Mouse (Mus musculus) ES-E14 (cell line): ENCODE data around the gene Sptbn2.

Source experiments
- HCFC1 ChIP-seq: IDR thresholded peaks from 2 replicates; pipeline ENCODE4 v1.6.1; 2012; ENCODE audit warnings: low read length, inconsistent platforms, borderline replicate concordance; ENCODE audit not compliant: insufficient read depth
- ZNF384 ChIP-seq: IDR thresholded peaks from 2 replicates; pipeline ENCODE4 v1.6.1; 2012; ENCODE audit warnings: low read depth, low read length, inconsistent platforms

DNA sequence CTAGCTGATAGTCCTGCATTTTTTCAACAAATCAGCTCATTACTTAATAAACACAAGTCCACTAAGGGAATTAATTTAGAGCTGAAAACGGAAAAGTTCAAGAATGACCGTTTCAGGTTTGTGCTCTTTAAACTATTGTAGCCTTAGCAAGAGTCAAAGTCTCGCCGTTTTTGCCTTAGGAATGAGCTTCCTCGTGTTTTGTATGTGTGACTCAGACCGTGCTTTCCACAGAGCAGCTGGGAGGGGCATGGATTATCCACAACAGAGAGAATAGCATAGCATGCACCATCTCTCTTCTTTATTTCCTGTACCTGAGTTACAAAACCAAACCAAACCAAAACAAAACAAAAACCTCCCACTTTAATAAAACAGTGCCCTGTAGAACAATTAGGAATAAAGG is 38.6 kb upstream of the Sptbn2 start:
- no peak for TF ChIP-seq ZNF384
- no peak for TF ChIP-seq HCFC1
